Mouse (Mus musculus) liver, postnatal 0 days (tissue): ENCODE data around the gene Olfr728. TPM values are rescaled to one million over a fixed set of nuclear protein-coding genes. Genes with fewer than 3 reads are reported as not detected.

Source experiments
- ATAC-seq: fragments of 200-750 bp; cut with Nextera tagmentation; 2 replicates; pipeline ENCODE4 v1.8.0; 2017; ENCODE audit warnings: mild to moderate bottlenecking, moderate library complexity
- DNase-seq: peaks from one replicate; pipeline ENCODE4 v3.0.0-alpha.2; 2016
- H3K27ac ChIP-seq: fragments of 300-500 bp; sonication (generic); 2 replicates; pipeline ENCODE4 v1.5.1; 2014; ENCODE audit warnings: antibody characterized with exemption, moderate library complexity, mild to moderate bottlenecking, low read depth
- H3K27me3 ChIP-seq: fragments of 300-500 bp; sonication (generic); 2 replicates; pipeline ENCODE4 v1.6.1; 2014; ENCODE audit warnings: low read length, control low read depth, mixed read lengths; ENCODE audit not compliant: insufficient read depth
- H3K36me3 ChIP-seq: fragments of 300-500 bp; sonication (generic); replicated peaks from 2 replicates; pipeline ENCODE4 v1.6.1; 2014; ENCODE audit warnings: mild to moderate bottlenecking, control low read depth, low read length, moderate library complexity, mixed read lengths; ENCODE audit not compliant: insufficient read depth
- H3K4me1 ChIP-seq: fragments of 300-500 bp; sonication (generic); 2 replicates; pipeline ENCODE4 v1.6.1; 2014; ENCODE audit warnings: antibody characterized with exemption, mild to moderate bottlenecking, control low read depth; ENCODE audit not compliant: insufficient read depth
- H3K4me2 ChIP-seq: fragments of 300-500 bp; sonication (generic); 2 replicates; pipeline ENCODE4 v1.6.1; 2014; ENCODE audit warnings: low read depth, mild to moderate bottlenecking, low read length, moderate library complexity, mixed read lengths
- H3K4me3 ChIP-seq: fragments of 300-500 bp; sonication (generic); 2 replicates; pipeline ENCODE4 v1.5.1; 2014; ENCODE audit warnings: low read depth, low read length
- H3K9ac ChIP-seq: fragments of 300-500 bp; sonication (generic); replicated peaks from 2 replicates; pipeline ENCODE4 v1.6.1; 2014; ENCODE audit warnings: mild to moderate bottlenecking, moderate library complexity
- H3K9me3 ChIP-seq: fragments of 300-500 bp; sonication (generic); 2 replicates; pipeline ENCODE4 v1.6.1; 2016; ENCODE audit warnings: mild to moderate bottlenecking, control low read depth, low read length, mixed read lengths
- CTCF ChIP-seq: sonication (generic); IDR thresholded peaks from 2 replicates; pipeline ENCODE4 v1.5.1; 2016; ENCODE audit warnings: antibody characterized with exemption, low read depth
- EP300 ChIP-seq: IDR thresholded peaks from 2 replicates; pipeline ENCODE4 v1.6.1; 2016; ENCODE audit warnings: antibody characterized with exemption, low read depth, mild to moderate bottlenecking
- WGBS: fragments of 180-500 bp; shearing (Covaris S2); extraction: QIAGEN DNeasy Blood & Tissue Kit; methylation state at CpG from one replicate; pipeline ENCODE4 v1.1.7; 2014; ENCODE audit not compliant: insufficient replicate concordance; 5-methylcytosine and 5-hydroxymethylcytosine counted together
- polyA plus RNA-seq: library from polyadenylated mRNA; unstranded; fragments of >200 nt; fragmentation: Nextera tagmentation; extraction: Ambion mirVana; gene quantifications from 2 replicates; pipeline ENCODE4 v1.2.1, GENCODE M21; 2015

Gene Olfr728
- polyA plus RNA-seq, result not detected in 2 replicates

- Histone ChIP-seq H3K4me3 (no peak within 1 kb of the TSS), H3K27ac (no peak within 1 kb of the TSS), H3K4me1 (no peaks in the 10 kb centered on the region), H3K36me3 (no peaks in the 10 kb centered on the region), H3K9ac (no peak within 1 kb of the TSS), H3K27me3 (no peaks in the 10 kb centered on the region), H3K4me2 (no peak within 1 kb of the TSS), H3K9me3 (no peaks in the 10 kb centered on the region)
- no peak for ATAC-seq
- WGBS, result 85% methylated on average over 5 of the region's 5 CpGs
- DNase-seq, result no peak
- TF ChIP-seq EP300 (no peak), CTCF (no peak)
Observed at GRCm38 (mm10) chr14:50142580-50142979, at the start of gene Olfr728. TSS of gene Olfr728 (minus strand) at chr14:50142680.

DNA sequence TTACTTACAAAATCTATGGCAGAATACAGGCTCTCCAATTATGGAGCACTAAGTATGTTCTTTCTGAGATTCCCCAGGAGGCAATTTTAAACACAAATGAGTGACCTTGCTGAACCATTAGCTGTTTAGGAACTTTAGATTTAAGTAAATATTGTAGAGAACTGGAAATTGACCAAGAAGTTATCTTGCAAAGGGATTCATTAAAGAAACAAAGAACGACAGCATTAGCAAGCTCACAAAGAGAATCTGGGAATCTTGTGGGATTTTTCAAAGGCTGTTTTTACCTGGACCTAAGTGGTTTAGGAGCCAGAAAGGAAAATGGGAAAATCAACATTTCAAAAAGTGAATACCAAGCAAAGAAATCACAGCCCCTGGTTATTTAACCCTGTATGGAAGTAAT lies 45.6 kb upstream of the Olfr728 start, which contains the start of gene Olfr730:
Olfr730 (minus strand) TSS at position 101 of the 400 bp plus-strand sequence.
- WGBS, result 43% methylated on average over 1 of the region's 1 CpGs
- Histone ChIP-seq H3K4me1 (no peaks in the 10 kb centered on the region), H3K4me2 (no peak within 1 kb of the TSS), H3K9ac (no peak within 1 kb of the TSS), H3K4me3 (no peak within 1 kb of the TSS), H3K27ac (no peak within 1 kb of the TSS), H3K36me3 (no peaks in the 10 kb centered on the region), H3K9me3 (no peaks in the 10 kb centered on the region), H3K27me3 (no peaks in the 10 kb centered on the region)
- TF ChIP-seq EP300 (no peak), CTCF (no peak)
- DNase-seq (no peak), ATAC-seq (no peak)

- Histone ChIP-seq H3K9ac (no peak within 1 kb of the TSS), H3K27ac (no peak within 1 kb of the TSS), H3K27me3 (no peaks in the 10 kb centered on the region), H3K4me1 (no peaks in the 10 kb centered on the region), H3K9me3 (no peaks in the 10 kb centered on the region), H3K36me3 (no peaks in the 10 kb centered on the region), H3K4me3 (no peak within 1 kb of the TSS), H3K4me2 (no peak within 1 kb of the TSS)
- DNase-seq (no peak), ATAC-seq (no peak)
- no peak for TF ChIP-seq CTCF
- no peak for TF ChIP-seq EP300
Observed at GRCm38 (mm10) chr14:50152810-50153209, 10.3 kb upstream of the Olfr728 start, which contains the start of gene Olfr729. TSS of gene Olfr729 (minus strand) at chr14:50152910.

DNA sequence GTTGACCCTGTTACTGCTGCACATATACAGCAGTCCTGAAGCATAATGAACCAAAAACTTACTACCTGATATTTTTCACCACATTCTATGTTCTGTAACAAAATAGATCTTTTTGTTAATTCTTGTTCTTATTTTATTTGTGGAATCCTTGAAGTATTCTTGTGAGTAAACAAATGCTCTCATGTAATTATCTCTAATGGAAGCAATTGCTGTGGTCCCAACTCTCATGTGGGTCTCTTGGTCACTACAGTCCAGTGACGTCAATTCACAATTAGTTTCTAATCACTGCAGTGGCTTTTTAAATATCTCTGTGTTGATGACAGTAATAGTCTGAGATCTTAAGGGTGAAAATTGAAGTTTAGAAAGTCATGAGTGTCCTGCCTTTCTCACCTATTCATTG lies 19.6 kb downstream of the Olfr728 start, which contains the start of gene Olfr727:
Olfr727 (plus strand) TSS at position 301 of the 400 bp plus-strand sequence.
- Histone ChIP-seq H3K36me3 (no peaks in the 10 kb centered on the region), H3K27me3 (no peaks in the 10 kb centered on the region), H3K27ac (no peak within 1 kb of the TSS), H3K9me3 (no peaks in the 10 kb centered on the region), H3K4me2 (no peak within 1 kb of the TSS), H3K4me3 (no peak within 1 kb of the TSS), H3K9ac (no peak within 1 kb of the TSS), H3K4me1 (no peaks in the 10 kb centered on the region)
- DNase-seq, result no peak
- 83% methylated on average over 1 of the region's 1 CpGs for WGBS
- TF ChIP-seq EP300 (no peak), CTCF (no peak)
- ATAC-seq, result no peak

DNA sequence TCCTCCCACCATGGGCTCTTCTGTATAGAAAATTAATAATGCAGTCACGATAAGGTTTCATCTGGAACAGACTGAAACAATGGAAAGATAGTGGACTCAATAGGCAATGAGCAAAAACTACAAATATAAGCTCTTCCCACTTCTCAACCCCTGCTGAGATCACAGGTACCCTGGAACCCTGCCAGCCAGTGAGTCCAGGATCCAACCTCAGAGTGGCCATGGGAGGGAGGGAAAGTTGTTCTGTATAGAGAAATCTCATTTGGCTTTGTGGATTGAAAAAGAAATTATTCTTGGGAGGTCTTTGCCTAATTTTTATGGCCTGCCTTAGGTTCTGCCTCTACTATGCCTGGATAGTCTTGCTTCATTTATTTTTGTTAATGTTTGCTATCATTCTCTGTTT lies 51.6 kb downstream of the Olfr728 start, which contains the start of gene Olfr726:
Olfr726 (minus strand) TSS at position 101 of the 400 bp plus-strand sequence.
- 64% methylated on average over 1 of the region's 1 CpGs for WGBS
- H3K4me3 ChIP-seq, result no peak within 1 kb of the TSS
- no peak for ATAC-seq
- H3K36me3 ChIP-seq, result no peaks in the 10 kb centered on the region
- no peaks in the 10 kb centered on the region for H3K27me3 ChIP-seq
- no peak within 1 kb of the TSS for H3K4me2 ChIP-seq
- TF ChIP-seq CTCF, result no peak
- DNase-seq, result no peak
- H3K27ac ChIP-seq, result no peak within 1 kb of the TSS
- no peak within 1 kb of the TSS for H3K9ac ChIP-seq
- H3K4me1 ChIP-seq, result no peaks in the 10 kb centered on the region
- no peaks in the 10 kb centered on the region for H3K9me3 ChIP-seq

Other genes starting within 250 kb of the Olfr728 start
- not detected in 2 replicates for gene Olfr722, start 240.7 kb downstream of the Olfr728 start, polyA plus RNA-seq
- gene Olfr723, start 210.9 kb downstream of the Olfr728 start, polyA plus RNA-seq, result not detected in 2 replicates
- not detected in 2 replicates for gene Olfr724, start 179.4 kb downstream of the Olfr728 start, polyA plus RNA-seq
- not detected in 2 replicates for gene Olfr725, start 102.3 kb downstream of the Olfr728 start, polyA plus RNA-seq
- not detected in 2 replicates for gene Olfr726, start 51.7 kb downstream of the Olfr728 start, polyA plus RNA-seq
- gene Olfr727, start 19.5 kb downstream of the Olfr728 start, polyA plus RNA-seq, result not detected in 2 replicates
- gene Olfr729, start 10.2 kb upstream of the Olfr728 start, polyA plus RNA-seq, result not detected in 2 replicates
- not detected in 2 replicates for gene Olfr730, start 45.5 kb upstream of the Olfr728 start, polyA plus RNA-seq
- gene Olfr731, start 99.2 kb upstream of the Olfr728 start, polyA plus RNA-seq, result not detected in 2 replicates
- gene Olfr732, start 141.5 kb upstream of the Olfr728 start, polyA plus RNA-seq, result not detected in 2 replicates
- not detected in 2 replicates for gene Olfr733, start 158.8 kb upstream of the Olfr728 start, polyA plus RNA-seq
- gene Olfr734, start 184.1 kb upstream of the Olfr728 start, polyA plus RNA-seq, result not detected in 2 replicates
- 0.04 TPM in 1 of 2 replicates, not detected in the other for gene Olfr735, start 206.2 kb upstream of the Olfr728 start, polyA plus RNA-seq
- gene Tlr11, start 215.2 kb upstream of the Olfr728 start, polyA plus RNA-seq, result 0.20 and 0.27 TPM in 2 replicates
- not detected in 2 replicates for gene Olfr736, start 238.5 kb upstream of the Olfr728 start, polyA plus RNA-seq